Mouse (Mus musculus) heart, adult 8-10 months (tissue): ENCODE measurements around the gene Sidt2. TPM values are rescaled to one million over a fixed set of nuclear protein-coding genes. Genes with fewer than 3 reads are reported as not detected.
A peak's percentile ranks its signal among the peaks of the same experiment; 100 is the strongest.

Experiments
- DNase-seq: peaks from one replicate; pipeline ENCODE4 v3.0.0; 2022; ENCODE audit warnings: low spot score
- total RNA-seq, 4 experiments: library from RNA; stranded (reverse); gene quantifications; 2 replicates each; pipeline ENCODE4 v1.2.4; 2022

Sidt2 gene
- total RNA-seq: 10 to 100 TPM; 62.1 to 77.4 (median 69.0) TPM

DNA sequence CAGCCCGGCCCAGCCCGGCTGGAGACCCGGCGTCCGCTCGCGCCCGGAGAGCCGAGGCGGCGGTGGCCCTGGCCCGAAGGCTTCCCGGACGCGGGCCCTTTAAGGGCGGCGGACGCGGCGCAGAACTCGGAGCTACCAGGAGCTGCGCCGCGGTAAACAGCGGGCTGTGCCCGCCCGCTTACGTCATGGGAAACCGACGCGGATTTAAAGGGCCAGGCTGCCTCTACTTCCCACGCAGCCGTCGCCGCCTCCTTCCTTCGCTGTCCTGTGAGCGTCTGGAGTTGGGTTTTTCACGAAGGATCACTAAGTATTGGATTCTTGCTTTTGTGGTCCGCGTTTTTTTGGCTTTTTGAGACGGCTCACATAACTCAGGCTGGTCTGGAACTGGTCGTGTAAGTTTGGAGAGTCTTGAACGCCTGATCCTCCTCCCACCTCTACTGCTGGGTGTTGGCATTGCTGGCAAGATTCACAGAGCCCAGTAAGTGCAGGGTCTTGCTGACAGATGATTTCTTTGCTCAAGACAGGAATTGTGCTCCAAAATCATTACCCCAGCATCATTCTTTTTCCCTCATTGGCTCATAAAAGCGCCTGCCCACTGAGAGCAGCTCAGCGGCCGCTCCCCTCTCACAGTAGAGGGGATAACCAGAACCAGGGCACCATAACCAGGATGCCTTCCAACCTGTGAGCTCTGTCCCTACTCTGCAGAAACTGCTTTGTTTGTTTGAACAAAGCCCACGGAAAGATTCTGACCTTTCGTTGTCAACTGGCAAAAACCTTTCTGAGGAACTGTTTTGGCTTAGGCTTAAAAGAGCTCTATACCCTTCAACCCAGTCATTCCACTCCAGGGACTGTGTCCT lies at the start of gene Sidt2:
Gene Sidt2 (minus strand): TSS at position 152 of the 857 bp plus-strand sequence.
- peak; percentile 91 for DNase-seq

DNA sequence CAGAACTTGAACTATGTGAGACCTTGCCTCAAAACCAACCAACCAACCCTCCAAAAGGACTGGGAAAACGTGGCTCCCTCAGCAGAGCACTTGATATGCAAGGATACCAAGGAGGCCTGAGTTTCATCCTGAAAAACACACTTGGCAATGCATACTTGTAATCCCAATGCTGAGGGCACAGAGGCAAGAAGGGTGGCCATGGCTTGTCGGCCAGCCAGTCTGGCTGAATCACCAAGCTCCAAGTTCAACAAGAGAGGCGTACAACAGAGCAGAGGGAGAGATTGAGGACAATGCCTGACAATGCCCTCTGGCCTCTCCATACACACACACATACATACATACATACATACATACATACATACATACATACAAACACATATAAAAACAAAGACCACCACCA lies 49.5 kb upstream of the Sidt2 start:
- DNase-seq: no peak

DNA sequence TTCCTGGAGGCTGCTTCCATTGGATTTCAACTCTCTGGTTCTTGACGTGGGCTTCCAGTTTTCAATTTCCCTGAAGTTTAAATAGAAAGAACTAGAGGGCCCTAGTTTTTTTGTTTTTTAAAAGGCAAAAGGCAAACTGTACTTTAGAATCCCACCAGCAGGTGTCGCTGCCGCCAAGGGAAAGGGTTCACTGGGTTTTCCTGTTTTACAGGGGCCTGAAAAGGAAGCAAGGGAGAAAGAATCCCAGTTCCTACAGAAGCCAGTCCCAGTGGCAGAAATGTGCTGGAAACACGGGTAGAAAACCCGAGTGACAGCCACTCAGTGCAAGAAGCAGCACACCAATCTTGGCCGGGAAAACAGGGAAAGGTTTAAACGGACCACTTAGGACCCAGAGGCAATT lies 48.7 kb upstream of the Sidt2 start:
- DNase-seq: peak; percentile 85

DNA sequence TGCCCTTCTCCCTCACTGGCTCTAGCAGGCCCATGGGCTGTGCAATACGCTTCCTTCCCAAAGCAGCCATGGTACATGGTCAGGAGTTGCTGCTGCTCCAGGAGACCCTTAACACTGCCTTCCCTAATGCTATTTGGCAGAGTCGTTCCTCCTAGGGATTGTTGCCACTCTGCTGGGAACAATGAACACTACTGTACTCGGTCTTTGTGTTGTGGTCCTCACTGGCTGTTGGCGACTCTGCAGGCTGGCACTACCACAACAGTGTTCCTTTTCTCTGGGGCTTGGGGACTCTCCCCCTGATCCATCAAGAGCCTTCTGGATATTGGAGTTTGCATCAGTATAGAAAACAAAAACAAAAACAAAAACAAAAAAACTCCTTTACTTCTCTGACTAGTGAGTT lies 44.0 kb upstream of the Sidt2 start:
- no peak for DNase-seq

DNA sequence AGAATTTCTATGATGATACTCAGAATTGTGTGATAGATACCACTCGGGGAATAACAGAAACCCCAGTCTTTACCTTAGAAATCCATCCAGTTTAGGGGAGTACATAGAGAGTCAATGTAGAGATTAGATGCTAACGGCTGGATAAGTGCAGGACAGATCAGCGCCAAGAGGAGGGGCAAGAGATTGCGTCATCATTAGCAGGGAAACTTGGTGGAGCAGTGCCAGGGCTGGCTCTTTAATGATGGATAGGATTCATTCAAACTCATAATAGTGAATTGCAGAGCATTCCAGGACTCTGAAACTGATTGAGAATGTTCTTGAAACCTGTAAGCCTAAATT lies 30.1 kb upstream of the Sidt2 start:
- DNase-seq: peak; percentile 69

DNA sequence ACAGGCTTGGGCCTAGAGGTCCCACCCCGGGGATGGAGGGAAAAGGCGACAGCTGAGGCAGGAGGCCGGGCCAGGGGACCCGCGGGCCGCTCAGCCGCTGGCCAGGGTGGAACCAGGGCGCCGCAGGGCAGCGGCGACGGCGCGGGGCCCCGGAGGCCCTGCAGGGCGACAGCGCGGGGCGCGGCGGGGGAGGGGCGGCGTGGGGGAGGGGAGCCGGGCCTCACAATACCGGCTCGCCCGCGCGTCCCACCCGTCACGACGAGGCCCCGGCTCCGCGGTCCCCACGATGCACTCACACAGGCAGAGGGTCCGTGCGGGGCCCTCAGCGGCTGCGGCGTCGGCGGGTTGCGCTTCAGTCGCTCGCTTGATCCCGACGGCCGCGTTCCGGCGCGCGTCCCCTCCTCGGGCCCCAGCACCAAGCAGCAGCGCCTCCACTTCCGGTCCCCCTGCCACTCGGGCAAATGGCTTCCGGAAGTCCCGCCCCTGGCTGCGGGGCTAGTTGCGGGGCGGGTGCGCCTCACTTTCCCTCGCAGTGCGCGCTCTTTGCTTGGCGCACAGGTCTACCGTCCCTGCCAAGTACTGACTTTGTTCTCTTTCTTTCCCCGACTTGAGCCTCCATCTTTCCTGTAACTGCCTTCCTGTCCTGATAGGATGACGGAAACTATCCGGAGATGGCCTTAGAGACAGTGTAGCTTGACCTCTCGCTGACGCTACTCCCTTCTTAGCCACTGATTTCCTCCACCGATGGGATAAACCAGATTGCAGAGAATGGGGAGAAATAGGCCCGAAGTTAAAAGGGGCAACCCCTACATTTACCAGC lies 29.6 kb upstream of the Sidt2 start:
- peak; percentile 85 for DNase-seq

DNA sequence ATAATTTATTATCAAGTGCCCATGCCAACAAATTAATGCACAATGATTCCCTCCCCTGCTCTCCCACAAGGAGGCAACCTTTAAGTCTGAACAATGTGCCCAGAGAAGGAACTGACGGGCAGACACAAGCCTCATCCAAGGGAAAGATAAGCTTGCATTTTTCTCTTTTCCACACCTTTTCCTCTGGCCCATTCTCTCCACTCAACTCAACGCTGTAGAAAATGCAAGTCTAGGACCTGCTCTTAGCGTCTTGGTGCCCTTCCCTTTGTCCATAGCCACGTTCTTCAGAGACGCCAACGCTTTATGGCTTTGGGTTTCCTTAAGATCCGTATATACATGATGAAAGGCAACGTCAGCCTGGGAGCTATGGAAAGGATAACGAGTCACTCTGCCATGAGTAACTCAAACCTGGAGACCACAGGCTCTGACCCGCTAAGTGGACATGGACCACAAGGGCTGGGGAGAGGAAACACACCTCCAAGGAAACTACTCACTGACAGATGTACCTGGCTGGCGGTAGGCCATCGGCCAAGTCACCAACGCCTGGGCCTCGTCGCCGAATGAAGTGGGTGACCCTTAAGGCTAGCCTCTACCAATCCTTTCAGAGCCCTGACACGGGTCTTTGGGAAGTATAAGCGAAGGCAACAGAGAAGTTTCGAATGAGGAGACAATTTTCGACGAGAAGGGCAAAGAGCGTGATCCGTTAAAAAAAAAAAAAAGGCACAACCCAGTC lies 28.8 kb upstream of the Sidt2 start:
- peak; percentile 16 for DNase-seq

DNA sequence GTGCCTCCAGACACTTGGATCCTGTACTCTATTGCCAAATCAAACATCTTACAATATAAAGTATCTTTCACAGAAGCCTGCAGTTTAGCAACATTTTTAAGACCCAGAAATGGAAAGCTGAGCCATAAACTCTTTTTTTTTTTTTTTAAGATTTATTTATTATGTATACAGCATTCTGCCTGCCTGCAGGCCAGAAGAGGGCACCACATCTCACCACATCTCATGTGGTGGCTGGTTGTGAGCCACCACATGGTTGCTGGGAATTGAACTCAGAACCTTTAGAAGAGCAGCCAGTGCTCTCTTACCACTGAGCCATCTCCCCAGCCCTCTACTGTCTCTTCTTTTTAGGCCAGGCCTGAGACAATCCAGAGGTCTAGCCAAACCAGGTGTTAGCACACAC lies 26.3 kb upstream of the Sidt2 start:
- no peak for DNase-seq

DNA sequence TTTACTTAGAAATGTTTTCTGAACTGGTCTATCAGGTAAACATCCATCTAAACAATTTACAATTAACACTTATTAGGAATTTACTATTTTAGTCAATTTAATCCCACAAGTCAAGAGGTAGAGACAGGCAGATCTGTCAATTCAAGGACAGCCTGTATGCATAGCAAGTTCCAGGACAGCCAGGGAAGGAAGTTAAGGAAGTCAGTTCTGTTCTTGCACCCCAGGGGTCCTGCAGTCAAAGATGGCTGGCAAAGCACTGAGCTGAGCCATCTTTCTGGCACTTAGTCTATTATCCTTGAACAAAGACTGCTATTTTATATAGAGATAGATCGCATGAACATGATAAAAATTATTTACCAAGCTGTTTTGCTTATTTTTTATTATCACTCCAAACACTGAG lies 25.6 kb upstream of the Sidt2 start:
- DNase-seq: no peak

DNA sequence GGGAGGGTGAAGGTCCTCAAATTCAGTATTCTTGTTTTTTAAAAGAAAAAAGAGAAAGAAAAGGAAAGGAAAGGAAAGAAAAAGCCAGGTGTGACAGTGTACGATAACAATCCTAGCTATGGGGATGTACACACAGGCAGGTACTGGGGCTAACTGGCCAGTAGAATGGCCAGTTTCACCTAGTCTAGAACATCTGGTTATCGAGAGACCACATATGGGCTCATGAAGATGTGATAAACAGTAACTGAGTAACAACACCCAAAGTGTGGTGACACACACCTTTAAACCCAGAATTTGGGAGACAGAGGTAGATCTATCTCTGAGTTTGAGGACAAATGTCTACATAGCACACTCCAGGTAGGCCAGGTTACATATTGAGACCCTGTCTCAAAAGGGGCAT lies 24.7 kb upstream of the Sidt2 start:
- no peak for DNase-seq

DNA sequence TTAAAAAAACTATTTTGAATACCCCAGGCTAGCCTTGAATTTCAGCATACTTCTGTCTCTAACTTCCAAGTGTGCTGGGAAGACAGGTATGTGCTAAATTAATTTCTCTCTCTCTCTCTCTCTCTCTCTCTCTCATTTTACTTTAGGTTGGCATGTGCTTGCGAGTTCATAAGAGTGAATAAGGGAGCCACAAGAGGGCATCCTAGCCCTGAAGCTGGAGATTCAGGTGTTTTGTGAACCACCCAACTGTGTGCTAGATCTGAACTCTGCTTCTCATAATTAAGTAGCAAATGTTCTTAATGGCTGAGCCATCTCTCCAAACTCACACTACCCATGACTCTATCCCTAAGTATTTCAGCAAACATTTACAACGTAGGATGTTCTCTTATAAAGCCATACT lies 21.8 kb upstream of the Sidt2 start:
- DNase-seq: no peak

DNA sequence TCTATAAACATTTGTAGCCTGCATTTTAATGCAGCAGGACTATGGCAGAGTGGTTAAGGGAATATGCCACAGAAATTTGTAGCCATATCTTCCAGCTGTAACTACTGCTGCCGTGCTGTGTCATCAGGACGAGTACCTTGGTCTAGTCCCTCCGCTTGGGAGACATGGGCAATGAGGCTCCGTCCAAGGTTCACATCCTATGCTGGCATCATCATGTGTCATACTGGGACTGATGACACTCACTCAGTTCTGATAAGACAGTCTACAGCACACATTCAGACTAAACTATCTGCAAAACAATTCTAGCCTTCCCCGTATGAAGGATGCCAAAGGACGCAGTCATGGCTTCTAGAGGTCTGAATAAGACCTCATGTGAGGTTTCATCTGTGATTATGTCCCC lies 8.5 kb upstream of the Sidt2 start:
- DNase-seq: no peak

DNA sequence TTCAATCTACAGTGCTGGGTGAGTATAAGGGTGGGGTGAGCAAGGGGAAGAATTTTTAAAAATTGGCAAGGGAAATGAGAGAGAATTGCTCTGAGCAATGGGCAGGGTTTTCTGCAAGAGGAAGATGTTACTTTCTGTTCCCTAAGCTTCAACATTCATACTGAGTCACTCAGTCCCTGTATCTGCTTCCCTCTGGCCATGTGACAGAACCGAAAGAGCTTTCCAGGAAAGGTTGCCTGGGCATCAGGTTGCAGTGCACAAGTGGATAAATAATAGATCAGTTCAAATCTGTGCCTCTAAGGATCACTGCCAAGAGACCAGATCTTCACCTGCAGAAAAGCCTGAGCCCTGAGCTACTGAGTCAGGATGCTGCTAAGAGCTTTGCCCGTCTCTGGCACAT lies 6.8 kb upstream of the Sidt2 start:
- peak; percentile 35 for DNase-seq

DNA sequence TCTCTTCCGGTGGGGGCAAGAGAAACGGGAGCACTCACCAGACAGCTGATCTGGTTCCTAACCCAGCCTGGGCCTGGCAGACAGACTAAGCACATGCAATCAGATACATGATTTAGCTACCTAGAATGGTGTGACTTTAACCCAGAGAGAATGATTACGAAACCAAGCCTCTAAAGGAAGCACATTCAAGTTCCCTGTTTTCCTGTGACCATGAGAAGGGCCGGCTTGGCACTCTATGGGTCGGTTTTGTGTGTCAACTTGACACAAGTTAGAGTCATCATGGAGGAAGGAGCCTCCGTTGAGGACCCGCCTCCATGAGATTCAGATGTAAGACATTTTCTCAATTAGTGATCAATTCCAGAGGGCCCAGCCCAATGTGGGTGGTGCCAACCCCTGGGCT lies 4.6 kb upstream of the Sidt2 start:
- no peak for DNase-seq

DNA sequence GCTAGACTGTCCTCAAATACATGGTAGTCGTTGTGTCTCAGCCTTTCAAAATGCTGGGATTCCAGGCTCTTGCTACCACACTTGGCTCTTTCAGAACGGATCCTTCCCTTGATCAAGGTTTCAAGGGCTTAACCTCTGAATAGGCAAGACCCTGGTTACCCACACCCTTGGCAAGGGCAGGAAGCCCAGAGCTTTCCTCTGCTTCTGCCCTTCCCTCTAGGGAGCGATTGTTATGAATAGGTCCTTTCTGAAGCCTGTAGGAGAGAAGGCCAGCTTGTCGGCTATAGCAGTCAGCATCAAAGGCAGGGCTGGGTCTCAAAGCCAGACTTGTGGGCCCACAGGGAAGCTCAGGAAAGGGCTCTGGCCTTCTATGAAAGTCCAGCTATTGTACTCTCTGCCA lies 3.8 kb upstream of the Sidt2 start:
- DNase-seq: no peak

DNA sequence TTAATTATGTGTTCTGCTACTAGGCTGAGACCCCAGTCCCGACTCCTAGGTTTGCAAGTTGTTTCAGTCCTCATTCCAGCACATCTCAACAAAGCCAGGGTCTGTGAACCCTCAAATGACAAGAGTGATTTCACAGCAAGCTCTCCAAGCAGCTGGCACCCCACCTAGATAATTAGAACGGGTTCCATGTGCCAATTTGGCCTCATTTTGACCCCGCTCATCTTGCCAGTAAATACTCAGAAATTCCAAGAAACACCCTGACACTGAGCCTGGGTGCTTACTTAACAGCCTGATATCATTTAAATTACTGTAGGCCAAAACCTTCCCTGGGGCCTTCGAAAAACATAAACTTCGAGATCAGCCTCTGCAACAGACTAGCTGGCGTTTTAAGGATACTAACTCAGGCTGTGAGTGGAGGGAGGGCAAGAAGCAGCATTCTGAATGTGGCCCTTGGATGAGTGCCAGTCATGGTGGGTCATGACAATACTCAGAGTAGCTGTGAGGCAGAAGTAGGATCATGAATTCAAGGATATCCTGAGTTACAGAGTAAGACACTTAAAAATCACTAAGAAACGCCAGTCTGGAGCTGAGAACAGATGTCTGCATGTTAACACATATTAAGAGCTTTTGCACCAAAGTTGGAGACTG lies 3.1 kb upstream of the Sidt2 start:
- no peak for DNase-seq

DNA sequence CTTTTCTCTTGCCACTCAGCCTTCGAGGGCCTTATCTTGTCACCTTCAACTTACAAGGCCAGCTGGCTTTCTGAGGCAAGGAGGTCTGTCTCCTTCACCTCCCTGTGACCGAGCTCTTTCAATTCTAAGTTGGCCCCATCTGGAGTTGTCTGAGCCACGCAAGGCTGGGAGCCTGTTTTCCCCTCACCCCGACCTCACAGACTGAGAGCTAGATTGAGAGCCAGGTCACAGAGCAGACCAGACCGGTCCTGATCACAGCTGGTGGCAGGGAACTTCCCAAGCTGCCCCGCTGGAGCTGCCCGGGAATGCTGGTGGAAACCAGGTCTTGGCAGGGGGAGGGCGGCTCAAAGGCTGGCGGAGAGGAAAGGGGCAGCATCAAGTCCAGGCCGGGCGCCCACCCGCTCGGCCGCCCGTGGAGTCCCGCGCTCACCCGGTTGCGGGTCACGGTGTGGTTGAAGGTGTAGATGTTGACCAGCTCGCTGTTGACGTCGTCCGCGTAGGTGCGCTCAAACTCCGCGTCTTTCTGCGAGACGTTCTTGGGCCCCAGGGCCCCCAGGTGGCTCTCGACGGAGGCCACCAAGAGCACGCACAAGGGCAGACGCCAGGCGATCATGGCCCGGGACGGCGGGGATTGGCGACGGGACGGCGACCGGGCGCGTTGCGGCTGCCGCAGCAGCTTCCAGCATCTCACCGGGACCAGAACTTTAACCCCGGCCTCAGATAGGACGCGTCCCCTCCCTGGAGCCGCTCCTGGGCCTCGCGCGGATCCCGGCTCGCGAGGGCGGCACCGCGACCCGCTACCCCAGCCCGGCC lies 558 bp downstream of the Sidt2 start:
- DNase-seq: peak; percentile 35

DNA sequence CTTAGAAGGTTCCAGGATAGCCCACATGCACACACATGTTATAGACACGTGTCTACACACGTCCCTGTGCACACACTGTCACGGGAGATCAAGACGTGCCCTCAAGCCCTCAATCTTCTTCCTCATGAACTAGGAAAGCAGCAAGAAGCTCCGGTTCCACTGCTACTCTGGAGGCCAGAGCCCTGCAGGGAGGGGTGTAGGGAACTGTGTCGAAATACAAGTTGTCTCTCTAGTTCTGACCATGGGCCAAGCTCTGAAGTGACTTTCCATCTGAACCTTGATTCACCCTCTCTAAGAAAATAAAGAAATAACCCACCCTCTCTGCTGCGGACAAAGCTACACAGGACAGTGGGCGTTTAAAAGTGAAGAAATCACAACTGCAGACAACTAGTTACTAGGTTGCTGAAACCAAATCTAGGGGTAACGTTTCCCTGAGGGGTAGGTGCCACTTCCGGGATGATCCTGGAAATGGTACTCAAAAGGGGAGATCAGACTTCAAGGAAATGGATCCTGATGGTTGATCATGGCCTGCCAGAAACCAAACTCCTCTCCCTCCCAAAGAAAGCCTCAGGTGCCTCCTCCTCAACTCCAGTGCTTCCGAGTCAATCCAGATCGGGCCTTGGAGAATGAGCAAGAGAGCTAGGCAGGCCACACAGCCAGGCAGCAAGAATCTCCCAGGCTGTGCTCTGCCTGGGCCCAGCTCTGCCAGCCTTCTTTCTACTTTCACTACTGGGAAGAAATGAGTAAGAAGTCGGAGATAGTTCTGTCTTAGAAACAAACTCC lies 1.4 kb downstream of the Sidt2 start:
- no peak for DNase-seq

DNA sequence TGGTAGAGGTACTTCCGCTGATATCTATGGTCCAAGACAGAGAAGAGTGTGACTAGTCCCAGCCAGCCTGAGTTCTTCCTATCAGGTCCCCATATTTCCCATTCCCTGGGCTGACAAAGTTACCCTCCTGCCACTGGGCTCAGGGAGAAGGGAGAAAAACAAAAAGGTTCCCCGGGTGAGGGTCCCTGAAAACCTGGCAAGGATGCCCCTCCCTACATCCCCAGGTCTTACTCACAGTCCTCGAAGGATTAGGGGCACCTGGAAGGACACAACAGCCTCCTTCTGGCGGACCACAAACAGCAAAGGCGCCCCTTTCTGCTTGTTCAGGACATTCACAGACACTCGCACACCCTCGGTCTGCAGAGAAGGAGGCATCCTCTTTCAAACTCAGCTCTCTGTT lies 2.2 kb downstream of the Sidt2 start:
- no peak for DNase-seq

DNA sequence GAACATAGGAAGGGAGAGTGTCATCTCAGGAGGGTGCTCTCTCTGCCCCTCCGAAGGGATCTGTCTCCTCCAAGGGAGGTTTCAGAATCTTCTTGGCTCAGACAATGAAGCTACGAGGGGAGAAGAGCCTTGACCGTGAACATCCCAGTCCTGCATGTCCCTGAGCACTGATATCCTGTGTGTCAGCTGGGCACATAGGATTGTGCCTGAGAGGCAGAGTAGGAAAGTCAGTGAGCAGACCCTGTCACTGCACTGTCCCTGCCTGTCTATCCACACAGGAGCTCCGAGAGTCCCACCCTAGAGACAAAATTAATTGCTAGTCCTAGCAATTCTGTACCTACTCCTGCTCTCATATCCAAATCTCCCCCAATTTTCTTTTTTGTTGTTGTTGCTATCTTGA lies 3.0 kb downstream of the Sidt2 start:
- no peak for DNase-seq
